Mouse (Mus musculus): ENCODE measurements around the gene Rab35. TPM values are rescaled to one million over a fixed set of nuclear protein-coding genes. Genes with fewer than 3 reads are reported as not detected.

Rab35 gene
- polyA plus RNA-seq, 1 experiment from 2014 or later = 19.3 TPM

DNA sequence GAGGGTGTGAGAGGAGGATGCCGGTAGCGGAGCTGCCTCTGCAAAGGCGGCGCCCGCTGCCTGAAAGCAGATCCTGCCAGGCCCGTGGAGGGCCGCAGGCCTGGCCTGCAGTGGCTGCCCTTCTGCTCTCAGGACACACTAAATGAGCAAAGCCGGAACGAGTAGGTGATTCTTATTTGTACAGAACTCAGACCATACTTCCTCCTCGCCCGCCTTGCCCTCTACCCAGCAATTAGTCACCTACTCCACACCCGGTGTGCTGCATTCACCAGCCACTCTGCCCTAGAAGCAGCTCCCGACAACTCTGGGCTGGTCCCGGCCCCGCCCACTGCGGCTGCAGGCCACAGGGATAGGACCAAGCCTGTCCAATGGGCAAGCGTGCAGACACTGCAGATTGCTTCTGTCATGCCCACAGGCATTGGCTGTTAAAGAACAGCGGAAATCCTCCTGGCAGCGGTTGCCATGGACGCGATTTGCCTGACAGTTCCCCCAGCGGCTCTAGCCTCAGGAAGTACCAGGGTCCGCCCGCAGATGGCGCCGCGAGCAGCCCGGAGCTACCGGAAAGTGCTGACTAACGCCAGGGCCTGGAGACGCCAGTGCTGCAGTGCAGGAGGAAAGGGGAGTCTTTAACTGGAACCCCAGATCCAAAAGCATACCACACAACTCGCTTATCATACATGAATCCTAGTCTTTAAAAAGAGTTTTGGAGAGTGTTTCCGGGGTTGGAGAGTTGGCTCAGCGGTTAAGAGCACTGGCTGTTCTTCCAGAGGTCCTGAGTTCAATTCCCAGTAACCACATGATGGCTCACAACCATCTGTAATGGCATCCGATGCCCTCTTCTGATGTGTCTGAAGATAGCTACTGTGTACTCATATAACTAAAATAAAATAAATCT is 21.2 kb downstream of the Rab35 start:
- Histone ChIP-seq H3K9ac (ENCODE audit: low read depth, low read length) (peak overlapping the region; percentile 65), H3K36me3 (ENCODE audit: control insufficient read depth, insufficient read depth, low read length) (peaks cover 3% of the 10 kb centered on the region), H3K4me1 (ENCODE audit: control insufficient read depth, insufficient read depth, low read length) (no peaks in the 10 kb centered on the region), H3K9me3 (ENCODE audit: control insufficient read depth, low read length) (no peaks in the 10 kb centered on the region), H3K4me3 (ENCODE audit: low read depth, low read length) (peak overlapping the region; percentile 46), H3K4me2 (ENCODE audit: low read depth, low read length) (peak overlapping the region; percentile 74), H3K27me3 (replicated peaks; ENCODE audit: control insufficient read depth, insufficient read depth, low read length) (no peaks in the 10 kb centered on the region), H3K27ac (replicated peaks; ENCODE audit: low read depth, low read length) (peak overlapping the region; percentile 66)
- DNase-seq (ENCODE audit: low spot score) (peak; percentile 100), ATAC-seq (ENCODE audit: low read depth) (peak; percentile 99)
- 2% methylated on average over 35 of the region's 35 CpGs for WGBS

DNA sequence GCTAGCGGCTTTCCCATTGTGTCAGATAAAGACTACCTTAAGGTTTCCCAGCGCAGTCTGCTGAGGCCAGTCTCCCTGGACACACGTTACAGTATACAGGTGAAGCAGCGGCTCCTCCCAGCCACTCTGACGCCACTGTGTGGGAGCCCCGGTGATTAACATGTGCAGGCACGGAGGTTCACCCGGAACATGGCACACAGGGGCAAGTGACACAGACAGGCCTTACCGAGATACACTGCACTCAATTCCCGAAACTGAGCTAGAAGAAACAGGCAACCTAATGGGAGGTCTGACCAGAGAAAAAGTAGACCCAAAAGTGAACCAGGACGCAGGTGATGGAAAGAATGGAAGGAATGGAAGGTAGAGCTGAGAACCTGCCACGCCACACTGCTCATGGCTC is 22.1 kb downstream of the Rab35 start:
- no peak overlapping the region for H3K4me3 ChIP-seq (ENCODE audit: low read depth, low read length)
- H3K9ac ChIP-seq (ENCODE audit: low read depth, low read length) = no peak overlapping the region
- ATAC-seq (ENCODE audit: low read depth) = no peak
- H3K27me3 ChIP-seq (replicated peaks; ENCODE audit: control insufficient read depth, insufficient read depth, low read length) = no peaks in the 10 kb centered on the region
- H3K27ac ChIP-seq (replicated peaks; ENCODE audit: low read depth, low read length) = no peak overlapping the region
- no peak overlapping the region for H3K4me2 ChIP-seq (ENCODE audit: low read depth, low read length)
- no peak for DNase-seq (ENCODE audit: low spot score)
- no peaks in the 10 kb centered on the region for H3K9me3 ChIP-seq (ENCODE audit: control insufficient read depth, low read length)
- no peaks in the 10 kb centered on the region for H3K4me1 ChIP-seq (ENCODE audit: control insufficient read depth, insufficient read depth, low read length)
- H3K36me3 ChIP-seq (ENCODE audit: control insufficient read depth, insufficient read depth, low read length) = no peaks in the 10 kb centered on the region
- WGBS = 83% methylated on average over 12 of the region's 12 CpGs

DNA sequence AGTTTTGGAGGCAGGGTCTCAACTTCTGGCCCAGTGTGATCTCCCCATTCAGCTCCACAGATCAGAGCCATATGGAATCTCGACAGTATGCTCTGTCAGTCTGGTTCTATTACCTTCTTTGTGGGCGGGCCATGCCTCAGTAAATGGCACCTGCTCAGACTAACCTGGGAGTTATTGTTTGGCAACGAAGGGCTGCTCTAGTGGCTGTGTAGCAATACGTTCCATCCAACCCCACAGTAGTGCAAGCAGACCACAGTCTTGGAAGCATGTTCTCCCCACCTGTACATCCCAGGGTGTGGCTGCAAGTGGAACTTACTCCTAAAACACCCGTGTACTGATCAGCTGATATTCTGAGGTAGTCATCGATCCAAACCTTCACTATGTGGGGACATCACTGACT is 25.0 kb downstream of the Rab35 start:
- 61% methylated on average over 6 of the region's 6 CpGs for WGBS
- DNase-seq (ENCODE audit: low spot score) (no peak), ATAC-seq (ENCODE audit: low read depth) (no peak)
- H3K36me3 ChIP-seq (ENCODE audit: control insufficient read depth, insufficient read depth, low read length) = no peaks in the 10 kb centered on the region
- H3K9ac ChIP-seq (ENCODE audit: low read depth, low read length) = no peak overlapping the region
- no peak overlapping the region for H3K4me2 ChIP-seq (ENCODE audit: low read depth, low read length)
- no peaks in the 10 kb centered on the region for H3K4me1 ChIP-seq (ENCODE audit: control insufficient read depth, insufficient read depth, low read length)
- no peaks in the 10 kb centered on the region for H3K27me3 ChIP-seq (replicated peaks; ENCODE audit: control insufficient read depth, insufficient read depth, low read length)
- H3K27ac ChIP-seq (replicated peaks; ENCODE audit: low read depth, low read length) = no peak overlapping the region
- H3K9me3 ChIP-seq (ENCODE audit: control insufficient read depth, low read length) = no peaks in the 10 kb centered on the region
- no peak overlapping the region for H3K4me3 ChIP-seq (ENCODE audit: low read depth, low read length)

DNA sequence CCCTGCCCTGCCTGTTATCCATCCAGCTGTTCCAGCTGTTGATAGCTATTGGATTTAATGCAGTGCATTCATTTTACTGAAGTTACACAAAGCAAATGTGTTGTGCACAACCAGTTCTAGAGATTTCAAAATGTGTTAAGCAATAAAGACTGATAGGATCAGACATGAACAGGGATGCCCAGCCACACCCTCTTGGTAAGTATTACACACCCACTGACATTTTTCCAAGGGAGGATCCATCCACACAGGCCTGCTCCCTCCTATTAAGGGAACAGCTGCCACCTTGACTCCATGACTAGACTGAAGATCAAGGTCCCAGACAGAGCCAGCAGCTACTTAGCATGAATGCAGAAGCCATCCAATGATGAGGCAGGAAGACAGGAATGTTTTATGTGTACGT is 25.5 kb downstream of the Rab35 start:
- no peak overlapping the region for H3K9ac ChIP-seq (ENCODE audit: low read depth, low read length)
- DNase-seq (ENCODE audit: low spot score) = peak; percentile 30
- H3K27ac ChIP-seq (replicated peaks; ENCODE audit: low read depth, low read length) = no peak overlapping the region
- WGBS = 54% methylated on average over 1 of the region's 1 CpGs
- H3K4me2 ChIP-seq (ENCODE audit: low read depth, low read length) = no peak overlapping the region
- H3K4me1 ChIP-seq (ENCODE audit: control insufficient read depth, insufficient read depth, low read length) = no peaks in the 10 kb centered on the region
- no peak for ATAC-seq (ENCODE audit: low read depth)
- no peak overlapping the region for H3K4me3 ChIP-seq (ENCODE audit: low read depth, low read length)
- no peaks in the 10 kb centered on the region for H3K9me3 ChIP-seq (ENCODE audit: control insufficient read depth, low read length)
- H3K36me3 ChIP-seq (ENCODE audit: control insufficient read depth, insufficient read depth, low read length) = no peaks in the 10 kb centered on the region
- H3K27me3 ChIP-seq (replicated peaks; ENCODE audit: control insufficient read depth, insufficient read depth, low read length) = no peaks in the 10 kb centered on the region

DNA sequence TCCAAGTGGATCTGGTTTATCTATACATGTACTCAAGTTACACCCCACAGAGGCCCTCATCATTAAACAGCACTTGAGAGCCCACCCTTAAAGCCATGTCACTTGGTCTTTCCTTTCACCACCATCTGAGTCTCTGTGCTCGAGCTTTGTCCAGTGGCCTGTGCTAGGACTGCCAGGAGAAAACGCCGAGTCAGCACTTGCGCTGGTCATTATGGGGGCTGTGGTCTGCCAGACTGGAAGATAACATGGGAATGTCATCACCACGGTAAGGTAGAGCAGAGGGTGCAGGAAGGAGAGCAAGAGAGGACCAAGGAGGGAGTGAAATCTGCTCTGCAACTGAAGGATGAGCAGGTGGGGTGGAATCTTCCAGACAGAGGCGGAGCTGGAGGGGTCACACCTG is 26.6 kb downstream of the Rab35 start:
- DNase-seq (ENCODE audit: low spot score) (no peak), ATAC-seq (ENCODE audit: low read depth) (no peak)
- Histone ChIP-seq H3K36me3 (ENCODE audit: control insufficient read depth, insufficient read depth, low read length) (no peaks in the 10 kb centered on the region), H3K4me3 (ENCODE audit: low read depth, low read length) (no peak overlapping the region), H3K4me2 (ENCODE audit: low read depth, low read length) (no peak overlapping the region), H3K4me1 (ENCODE audit: control insufficient read depth, insufficient read depth, low read length) (no peaks in the 10 kb centered on the region), H3K27me3 (replicated peaks; ENCODE audit: control insufficient read depth, insufficient read depth, low read length) (no peaks in the 10 kb centered on the region), H3K27ac (replicated peaks; ENCODE audit: low read depth, low read length) (no peak overlapping the region), H3K9ac (ENCODE audit: low read depth, low read length) (no peak overlapping the region), H3K9me3 (ENCODE audit: control insufficient read depth, low read length) (no peaks in the 10 kb centered on the region)
- 88% methylated on average over 6 of the region's 6 CpGs for WGBS

DNA sequence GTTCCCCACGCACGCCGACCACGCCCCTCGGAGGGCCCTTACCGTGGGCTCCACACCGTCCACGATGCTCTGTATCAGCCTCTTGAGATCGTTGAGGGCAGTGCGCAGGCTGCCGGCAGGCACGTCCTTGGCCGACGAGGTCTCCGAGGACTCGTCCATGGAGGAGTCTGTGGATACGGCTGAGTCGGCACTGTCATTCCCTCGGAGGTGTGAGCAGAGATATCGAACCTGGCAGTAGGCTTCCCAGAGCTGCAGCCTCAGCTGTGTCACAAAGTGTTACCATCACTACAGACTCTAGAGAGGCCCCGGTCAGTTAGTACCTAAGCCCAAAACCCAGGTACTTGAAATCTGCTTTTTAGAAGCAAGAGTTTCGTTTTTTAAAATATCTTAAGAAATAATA is 30.9 kb downstream of the Rab35 start:
- ATAC-seq (ENCODE audit: low read depth) = no peak
- H3K9ac ChIP-seq (ENCODE audit: low read depth, low read length) = no peak overlapping the region
- H3K4me1 ChIP-seq (ENCODE audit: control insufficient read depth, insufficient read depth, low read length) = no peaks in the 10 kb centered on the region
- no peak overlapping the region for H3K27ac ChIP-seq (replicated peaks; ENCODE audit: low read depth, low read length)
- no peak overlapping the region for H3K4me2 ChIP-seq (ENCODE audit: low read depth, low read length)
- 83% methylated on average over 22 of the region's 22 CpGs for WGBS
- H3K36me3 ChIP-seq (ENCODE audit: control insufficient read depth, insufficient read depth, low read length) = no peaks in the 10 kb centered on the region
- H3K9me3 ChIP-seq (ENCODE audit: control insufficient read depth, low read length) = no peaks in the 10 kb centered on the region
- H3K27me3 ChIP-seq (replicated peaks; ENCODE audit: control insufficient read depth, insufficient read depth, low read length) = no peaks in the 10 kb centered on the region
- no peak overlapping the region for H3K4me3 ChIP-seq (ENCODE audit: low read depth, low read length)
- no peak for DNase-seq (ENCODE audit: low spot score)

DNA sequence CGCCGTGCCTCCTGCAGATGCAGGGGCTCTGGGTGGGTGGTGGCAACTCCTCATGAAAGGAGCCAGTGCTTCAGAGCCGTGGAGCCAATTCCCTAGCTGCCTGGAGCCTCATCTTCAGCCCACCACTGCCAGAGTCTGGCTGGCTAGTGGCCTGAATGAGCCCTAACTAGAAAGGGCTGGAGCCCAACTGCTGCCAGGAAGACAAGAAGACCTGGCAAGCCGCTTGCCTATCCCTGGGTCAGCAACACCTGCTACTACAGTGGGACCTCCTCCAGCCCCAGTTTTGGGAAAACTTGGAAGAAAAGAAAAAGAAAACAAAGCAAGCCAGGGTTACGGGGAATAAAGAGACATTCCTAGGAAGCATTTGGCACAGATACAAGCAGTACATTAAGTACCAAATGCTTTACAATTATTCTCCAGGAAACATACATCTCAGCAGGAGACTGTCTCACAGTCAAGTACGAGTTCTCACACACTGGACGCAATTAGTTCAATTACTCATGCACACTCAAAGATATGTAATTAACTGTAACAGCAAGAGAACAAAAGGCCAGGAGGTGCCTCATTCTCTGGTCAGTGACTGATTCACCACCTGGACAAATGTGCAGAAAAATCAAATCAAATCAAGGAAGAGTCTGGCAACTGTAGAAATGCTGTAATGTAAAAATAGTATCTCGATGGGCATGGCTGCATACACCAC is 34.8 kb downstream of the Rab35 start:
- 58% methylated on average over 8 of the region's 8 CpGs for WGBS
- H3K27ac ChIP-seq (replicated peaks; ENCODE audit: low read depth, low read length) = no peak overlapping the region
- no peak overlapping the region for H3K4me2 ChIP-seq (ENCODE audit: low read depth, low read length)
- H3K4me1 ChIP-seq (ENCODE audit: control insufficient read depth, insufficient read depth, low read length) = no peaks in the 10 kb centered on the region
- no peaks in the 10 kb centered on the region for H3K36me3 ChIP-seq (ENCODE audit: control insufficient read depth, insufficient read depth, low read length)
- H3K9me3 ChIP-seq (ENCODE audit: control insufficient read depth, low read length) = no peaks in the 10 kb centered on the region
- DNase-seq (ENCODE audit: low spot score) (peak; percentile 35), ATAC-seq (ENCODE audit: low read depth) (peak; percentile 30; the same call in 1 of the 2 replicates)
- H3K9ac ChIP-seq (ENCODE audit: low read depth, low read length) = no peak overlapping the region
- no peaks in the 10 kb centered on the region for H3K27me3 ChIP-seq (replicated peaks; ENCODE audit: control insufficient read depth, insufficient read depth, low read length)
- no peak overlapping the region for H3K4me3 ChIP-seq (ENCODE audit: low read depth, low read length)

DNA sequence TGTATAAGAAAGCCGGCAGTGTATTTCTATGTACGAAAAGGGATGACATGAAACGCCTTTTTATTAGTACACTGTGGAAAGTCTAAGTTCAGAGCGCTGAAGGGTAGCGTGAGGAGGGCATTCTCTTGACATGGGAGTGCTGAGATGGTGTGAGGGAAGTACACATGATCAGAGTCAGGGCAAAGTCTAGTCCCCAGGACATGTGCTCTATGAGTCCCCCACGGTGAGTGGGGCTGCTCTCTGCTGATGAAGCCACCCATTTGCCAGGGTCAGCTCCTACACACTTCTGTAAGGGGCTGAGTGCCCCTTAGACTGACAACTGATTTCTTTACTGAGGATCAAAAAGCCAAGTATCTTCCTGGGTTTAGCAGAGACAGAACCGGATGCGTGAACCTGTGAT is 35.5 kb downstream of the Rab35 start:
- WGBS = 77% methylated on average over 8 of the region's 8 CpGs
- no peak for DNase-seq (ENCODE audit: low spot score)
- H3K36me3 ChIP-seq (ENCODE audit: control insufficient read depth, insufficient read depth, low read length) = no peaks in the 10 kb centered on the region

More for the DNA sequence above, 35.5 kb downstream of the Rab35 start:
- Histone ChIP-seq H3K9ac (ENCODE audit: low read depth, low read length) (no peak overlapping the region), H3K4me3 (ENCODE audit: low read depth, low read length) (no peak overlapping the region), H3K27me3 (replicated peaks; ENCODE audit: control insufficient read depth, insufficient read depth, low read length) (no peaks in the 10 kb centered on the region), H3K4me1 (ENCODE audit: control insufficient read depth, insufficient read depth, low read length) (no peaks in the 10 kb centered on the region), H3K27ac (replicated peaks; ENCODE audit: low read depth, low read length) (no peak overlapping the region), H3K9me3 (ENCODE audit: control insufficient read depth, low read length) (no peaks in the 10 kb centered on the region), H3K4me2 (ENCODE audit: low read depth, low read length) (no peak overlapping the region)
- ATAC-seq (ENCODE audit: low read depth) = no peak
